Mouse (Mus musculus): Measurements from ENCODE around the gene Itsn1.
A peak's percentile ranks its signal among the peaks of the same experiment; 100 is the strongest.

The Itsn1 gene

DNA sequence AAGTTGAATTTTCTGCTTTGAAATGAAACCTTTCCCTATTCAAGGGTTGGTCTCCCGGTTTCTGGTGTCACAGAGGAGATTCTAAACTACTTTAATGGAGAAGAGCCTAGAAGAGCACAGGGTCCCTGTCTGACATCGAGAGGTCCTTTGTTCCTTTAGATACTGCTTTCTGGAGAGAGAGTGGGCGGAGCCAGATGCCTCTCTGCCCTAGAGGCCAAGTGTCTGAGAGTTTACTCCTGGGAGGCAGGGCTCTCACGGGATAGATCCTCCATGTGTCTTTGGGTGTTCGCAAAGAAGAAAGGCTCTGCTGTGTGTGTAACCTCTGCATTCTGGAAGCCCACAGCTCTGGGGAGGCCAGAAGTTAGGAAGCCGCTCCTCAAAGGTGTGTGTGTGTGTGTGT is 190.0 kb downstream of the Itsn1 start:
- DNase-seq: no peak

- DNase-seq: no peak
Measured at GRCm38 (mm10) chr16:91921340-91921739, 192.3 kb downstream of the Itsn1 start.

- DNase-seq: no peak
Measured at GRCm38 (mm10) chr16:91922939-91923338, 193.9 kb downstream of the Itsn1 start.

- no peak for DNase-seq
Measured at GRCm38 (mm10) chr16:91924426-91924825, 195.3 kb downstream of the Itsn1 start.

DNA sequence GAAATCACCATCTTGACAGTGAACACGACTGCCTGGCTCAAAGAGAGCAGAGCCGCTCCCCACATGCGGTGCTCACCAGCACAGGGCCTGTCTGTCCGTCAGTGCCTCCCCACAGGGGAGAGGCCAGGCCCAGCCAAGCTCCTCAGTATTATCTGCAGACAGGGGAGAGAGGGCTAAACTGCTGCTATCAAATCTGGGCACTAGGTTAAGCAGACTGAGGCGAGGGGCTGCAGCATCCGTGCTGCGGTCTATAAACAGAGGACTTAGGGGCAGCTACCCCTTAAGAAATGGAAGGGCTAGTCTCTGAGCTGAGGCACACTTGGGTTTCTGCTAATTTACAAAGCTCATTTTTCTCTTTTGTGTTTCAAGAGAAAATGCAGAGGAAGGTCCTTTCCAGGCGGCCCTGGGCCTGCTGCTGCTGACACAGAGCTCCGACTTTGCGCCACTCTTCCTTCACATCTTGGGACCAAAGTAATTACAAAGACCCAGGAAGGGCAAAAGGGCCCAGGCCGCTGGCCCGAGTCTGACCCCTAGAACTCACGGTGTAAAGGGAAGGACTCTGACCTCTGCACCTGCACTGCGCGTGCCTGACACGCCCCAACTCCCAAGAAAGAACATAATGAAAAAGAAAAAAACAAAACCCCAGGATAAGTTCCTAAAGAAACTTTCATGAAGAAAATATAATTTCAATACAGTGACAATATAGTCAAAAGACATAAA is 199.0 kb downstream of the Itsn1 start:
- DNase-seq: no peak

GRCm38 (mm10) chr16:91931078-91932013 is 202.3 kb downstream of the Itsn1 start:
- peak; percentile 91 for DNase-seq

GRCm38 (mm10) chr16:91932082-91932690 is 203.1 kb downstream of the Itsn1 start:
- no peak for DNase-seq

DNA sequence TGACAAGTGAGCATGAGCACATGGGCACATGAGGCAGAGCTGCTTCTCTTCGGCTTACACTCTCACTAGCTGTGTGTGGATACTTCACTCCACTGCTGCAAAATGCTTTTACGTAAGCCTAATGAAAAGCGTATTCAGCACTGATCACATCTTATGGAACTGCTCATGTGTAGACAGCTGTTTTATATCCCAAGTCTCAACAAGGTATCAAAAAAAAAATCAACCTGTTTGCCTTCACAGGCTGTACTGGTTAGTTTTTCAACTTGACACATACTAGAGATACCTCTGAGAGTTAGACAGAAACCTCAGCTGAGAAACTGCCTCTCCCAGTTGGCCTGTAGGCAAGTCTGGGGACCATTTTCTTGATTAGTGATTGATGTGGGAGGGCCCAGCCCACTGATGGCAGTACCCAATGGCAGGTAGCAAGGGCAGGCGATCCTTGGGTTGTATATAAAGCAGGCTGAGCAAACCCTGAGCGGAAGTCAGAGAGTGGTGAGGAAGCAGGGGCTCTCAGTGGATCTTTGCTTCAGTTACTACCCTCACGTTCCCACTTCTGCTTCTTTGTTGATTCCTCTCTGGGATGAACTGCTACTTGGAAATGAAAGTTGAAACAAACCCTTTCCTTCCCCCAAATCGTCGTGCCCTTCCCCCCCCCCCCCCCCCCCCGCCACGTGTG is 203.9 kb downstream of the Itsn1 start:
- DNase-seq: no peak

- DNase-seq: no peak
Measured at GRCm38 (mm10) chr16:91935108-91935507, 206.0 kb downstream of the Itsn1 start.

GRCm38 (mm10) chr16:91935726-91936125 is 206.6 kb downstream of the Itsn1 start:
- DNase-seq: no peak

- DNase-seq: peak; percentile 83
Measured at GRCm38 (mm10) chr16:91936340-91937030, 207.4 kb downstream of the Itsn1 start.

GRCm38 (mm10) chr16:91937281-91937680 is 208.2 kb downstream of the Itsn1 start:
- no peak for DNase-seq

DNA sequence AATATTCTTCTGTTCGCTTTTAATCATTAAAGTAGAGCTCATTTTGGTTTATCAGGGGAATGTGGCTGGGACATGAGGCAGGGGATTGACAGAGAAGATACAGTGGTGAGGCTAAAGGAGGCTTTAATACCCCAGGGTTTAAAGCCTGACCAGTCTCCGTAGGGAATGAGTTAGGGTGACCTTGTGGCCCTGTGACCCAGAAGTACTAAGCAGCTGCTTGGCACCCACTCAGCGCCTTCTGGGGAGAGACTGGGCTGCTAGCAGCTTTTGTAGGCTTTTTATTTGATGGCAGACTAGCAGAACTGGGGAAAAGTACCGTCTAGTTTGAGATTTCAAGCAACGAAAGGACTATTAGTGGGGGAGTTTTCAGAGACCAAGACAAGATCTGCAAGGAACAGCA is 209.1 kb downstream of the Itsn1 start:
- DNase-seq: no peak

GRCm38 (mm10) chr16:91940726-91941125 is 211.6 kb downstream of the Itsn1 start:
- DNase-seq: no peak

GRCm38 (mm10) chr16:91942201-91942600 is 213.1 kb downstream of the Itsn1 start:
- no peak for DNase-seq

DNA sequence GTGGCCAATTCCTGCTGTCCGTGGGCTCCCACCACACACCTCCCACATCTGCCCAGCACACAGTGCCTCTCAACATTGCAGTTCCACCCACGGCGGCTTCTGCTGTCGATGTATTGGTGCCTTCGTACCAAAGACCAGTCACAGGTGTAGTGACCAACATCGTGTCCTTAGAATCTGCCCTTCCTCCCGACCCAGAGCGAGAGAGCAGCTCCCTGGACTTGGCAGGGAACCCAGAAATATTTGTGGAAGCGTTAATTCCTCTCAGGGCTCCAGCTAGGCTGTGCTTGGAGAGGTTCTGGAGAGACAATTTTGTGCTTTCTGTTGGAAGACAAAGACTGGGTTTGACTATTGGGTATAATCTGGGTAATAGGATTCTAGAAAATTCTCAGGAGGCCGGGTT is 217.2 kb downstream of the Itsn1 start:
- DNase-seq: no peak

GRCm38 (mm10) chr16:91947093-91947492 is 218.0 kb downstream of the Itsn1 start:
- no peak for DNase-seq

- DNase-seq: no peak
Measured at GRCm38 (mm10) chr16:91953967-91954366, 224.9 kb downstream of the Itsn1 start.

GRCm38 (mm10) chr16:91954766-91955165 is 225.7 kb downstream of the Itsn1 start:
- no peak for DNase-seq

- peak; percentile 21 for DNase-seq
Measured at GRCm38 (mm10) chr16:91962204-91962893, 233.3 kb downstream of the Itsn1 start.

DNA sequence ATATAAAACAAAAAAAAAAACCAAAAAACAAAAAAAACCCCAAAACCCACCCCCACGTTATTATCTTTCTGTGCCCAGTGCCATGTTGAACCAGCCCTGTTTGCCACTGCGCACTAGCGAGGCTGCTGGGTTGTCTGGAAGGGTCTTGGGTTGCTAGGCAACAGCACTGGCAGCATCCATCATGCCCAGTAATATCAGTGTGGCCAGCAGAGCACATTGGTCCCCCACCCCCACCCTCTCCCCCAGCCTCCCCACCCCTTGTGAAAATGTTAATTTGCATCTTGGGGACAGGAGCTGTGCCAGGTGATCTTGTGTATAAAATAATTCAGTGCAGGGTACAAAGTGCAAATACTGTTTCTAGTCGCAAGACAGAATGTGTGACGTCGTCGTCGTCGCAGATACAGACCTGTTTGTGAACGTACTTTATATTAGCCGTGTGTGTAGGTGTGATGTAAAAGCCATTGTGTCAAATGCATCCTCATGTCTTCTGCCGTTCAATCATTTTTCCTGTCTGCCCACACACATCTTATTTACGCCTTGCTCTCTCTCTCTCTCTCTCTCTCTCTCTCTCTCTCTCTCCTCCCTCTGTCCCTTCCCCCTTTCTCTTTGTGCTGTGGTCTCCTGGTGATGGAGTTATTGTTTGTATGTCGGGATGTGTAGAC is 233.9 kb downstream of the Itsn1 start:
- DNase-seq: no peak
